Mouse (Mus musculus): Measurements from ENCODE around the gene Spn. TPM values are rescaled to one million over a fixed set of nuclear protein-coding genes. Genes with fewer than 3 reads are reported as not detected.

The Spn gene
- polyA plus RNA-seq, 1 experiment, result 36.3 TPM

GRCm38 (mm10) chr7:127165607-127166493 lies 28.2 kb upstream of the Spn start:
- Histone ChIP-seq H3K27ac (ENCODE audit: insufficient read depth, low read depth, low read length) (peak overlapping the region; percentile 67), H3K4me1 (ENCODE audit: control insufficient read depth, insufficient read depth, low read length) (peaks cover 42% of the 10 kb centered on the region), H3K4me3 (ENCODE audit: insufficient read depth, low read length) (no peak overlapping the region)
- TF ChIP-seq POLR2A (IDR thresholded peaks at IDR 0.05; ENCODE audit: borderline replicate concordance, low read depth, low read length) (no peak), CTCF (IDR thresholded peaks at IDR 0.05; ENCODE audit: low read depth, low read length) (no peak)

- Histone ChIP-seq H3K4me1 (ENCODE audit: control insufficient read depth, insufficient read depth, low read length) (peaks cover 42% of the 10 kb centered on the region), H3K27ac (ENCODE audit: insufficient read depth, low read depth, low read length) (peak overlapping the region; percentile 33), H3K4me3 (ENCODE audit: insufficient read depth, low read length) (no peak overlapping the region)
- TF ChIP-seq CTCF (IDR thresholded peaks at IDR 0.05; ENCODE audit: low read depth, low read length) (no peak), POLR2A (IDR thresholded peaks at IDR 0.05; ENCODE audit: borderline replicate concordance, low read depth, low read length) (no peak)
These were observed 26.4 kb upstream of the Spn start for GRCm38 (mm10) chr7:127164002-127164401.

- H3K4me1 ChIP-seq (ENCODE audit: control insufficient read depth, insufficient read depth, low read length), result peaks cover 38% of the 10 kb centered on the region
- H3K27ac ChIP-seq (ENCODE audit: insufficient read depth, low read depth, low read length), result no peak overlapping the region
- H3K4me3 ChIP-seq (ENCODE audit: insufficient read depth, low read length), result no peak overlapping the region
- TF ChIP-seq POLR2A (IDR thresholded peaks at IDR 0.05; ENCODE audit: borderline replicate concordance, low read depth, low read length) (no peak), CTCF (IDR thresholded peaks at IDR 0.05; ENCODE audit: low read depth, low read length) (no peak)
These were observed 24.9 kb upstream of the Spn start for GRCm38 (mm10) chr7:127162546-127162945.

- TF ChIP-seq CTCF (IDR thresholded peaks at IDR 0.05; ENCODE audit: low read depth, low read length) (no peak), POLR2A (IDR thresholded peaks at IDR 0.05; ENCODE audit: borderline replicate concordance, low read depth, low read length) (no peak)
- peaks cover 10% of the 10 kb centered on the region for H3K4me1 ChIP-seq (ENCODE audit: control insufficient read depth, insufficient read depth, low read length)
- H3K27ac ChIP-seq (ENCODE audit: insufficient read depth, low read depth, low read length), result no peak overlapping the region
- no peak overlapping the region for H3K4me3 ChIP-seq (ENCODE audit: insufficient read depth, low read length)
These were observed 19.9 kb upstream of the Spn start for GRCm38 (mm10) chr7:127157548-127157947.

- Histone ChIP-seq H3K4me3 (ENCODE audit: insufficient read depth, low read length) (no peak overlapping the region), H3K4me1 (ENCODE audit: control insufficient read depth, insufficient read depth, low read length) (peaks cover 7% of the 10 kb centered on the region), H3K27ac (ENCODE audit: insufficient read depth, low read depth, low read length) (no peak overlapping the region)
- TF ChIP-seq POLR2A (IDR thresholded peaks at IDR 0.05; ENCODE audit: borderline replicate concordance, low read depth, low read length) (no peak), CTCF (IDR thresholded peaks at IDR 0.05; ENCODE audit: low read depth, low read length) (no peak)
These were observed 15.9 kb upstream of the Spn start for GRCm38 (mm10) chr7:127153477-127153876.

GRCm38 (mm10) chr7:127152464-127152863 lies 14.8 kb upstream of the Spn start:
- Histone ChIP-seq H3K27ac (ENCODE audit: insufficient read depth, low read depth, low read length) (no peak overlapping the region), H3K4me1 (ENCODE audit: control insufficient read depth, insufficient read depth, low read length) (peaks cover 13% of the 10 kb centered on the region), H3K4me3 (ENCODE audit: insufficient read depth, low read length) (no peak overlapping the region)
- no peak for TF ChIP-seq CTCF (IDR thresholded peaks at IDR 0.05; ENCODE audit: low read depth, low read length)
- TF ChIP-seq POLR2A (IDR thresholded peaks at IDR 0.05; ENCODE audit: borderline replicate concordance, low read depth, low read length), result no peak

- no peak overlapping the region for H3K27ac ChIP-seq (ENCODE audit: insufficient read depth, low read depth, low read length)
- no peak overlapping the region for H3K4me3 ChIP-seq (ENCODE audit: insufficient read depth, low read length)
- TF ChIP-seq POLR2A (IDR thresholded peaks at IDR 0.05; ENCODE audit: borderline replicate concordance, low read depth, low read length), result no peak
- TF ChIP-seq CTCF (IDR thresholded peaks at IDR 0.05; ENCODE audit: low read depth, low read length), result no peak
- H3K4me1 ChIP-seq (ENCODE audit: control insufficient read depth, insufficient read depth, low read length), result peaks cover 33% of the 10 kb centered on the region
These were observed 10.3 kb upstream of the Spn start for GRCm38 (mm10) chr7:127147901-127148300.

GRCm38 (mm10) chr7:127146267-127146603 lies 8.6 kb upstream of the Spn start:
- peaks cover 38% of the 10 kb centered on the region for H3K4me1 ChIP-seq (ENCODE audit: control insufficient read depth, insufficient read depth, low read length)

GRCm38 (mm10) chr7:127145387-127146266 lies 8.0 kb upstream of the Spn start:
- H3K4me1 ChIP-seq (ENCODE audit: control insufficient read depth, insufficient read depth, low read length), result peaks cover 34% of the 10 kb centered on the region
- no peak for TF ChIP-seq POLR2A (IDR thresholded peaks at IDR 0.05; ENCODE audit: borderline replicate concordance, low read depth, low read length)
- TF ChIP-seq CTCF (IDR thresholded peaks at IDR 0.05; ENCODE audit: low read depth, low read length), result no peak
- peak overlapping the region; percentile 51 for H3K27ac ChIP-seq (ENCODE audit: insufficient read depth, low read depth, low read length)
- no peak overlapping the region for H3K4me3 ChIP-seq (ENCODE audit: insufficient read depth, low read length)

More at GRCm38 (mm10) chr7:127146267-127146603, 8.6 kb upstream of the Spn start:
- Histone ChIP-seq H3K4me3 (ENCODE audit: insufficient read depth, low read length) (no peak overlapping the region), H3K27ac (ENCODE audit: insufficient read depth, low read depth, low read length) (peak overlapping the region; percentile 34; the same call in 1 of the 2 replicates)
- TF ChIP-seq POLR2A (IDR thresholded peaks at IDR 0.05; ENCODE audit: borderline replicate concordance, low read depth, low read length) (no peak), CTCF (IDR thresholded peaks at IDR 0.05; ENCODE audit: low read depth, low read length) (no peak)

Measured in bone marrow macrophage, adult 2 months (primary cell).